In the genomic region with DNA sequence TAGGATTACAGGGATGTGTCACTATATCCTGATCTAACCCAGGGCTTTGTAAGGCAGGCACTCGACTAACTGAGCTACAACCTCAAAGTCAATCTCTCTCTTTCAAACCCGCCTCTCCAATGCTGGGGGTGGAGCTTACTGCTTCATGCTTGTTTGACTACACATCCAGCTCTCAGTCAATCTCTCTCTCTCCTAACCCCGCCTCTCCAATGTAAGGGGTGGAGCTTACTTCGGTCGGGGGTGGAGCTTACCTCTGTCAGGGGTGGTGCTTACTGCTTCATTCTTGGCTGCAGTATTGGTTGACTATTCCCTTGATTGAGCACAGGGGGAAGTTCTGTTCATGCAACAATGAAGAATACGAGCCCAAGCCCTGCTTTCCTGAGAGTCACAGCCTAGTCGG, we compare ENCODE assay signal across 12 mouse cellular contexts. TPM values are rescaled to one million over a fixed set of nuclear protein-coding genes. Genes with fewer than 3 reads are reported as not detected.
A peak's percentile ranks its signal among the peaks of the same experiment; 100 is the strongest.
DNase-seq lines count a peak whose midpoint lies in the region; ATAC-seq and TF ChIP-seq lines count a peak whose summit lies in the region.
"Had no signal": no experiment of that assay in that cellular context is flagged by ENCODE, and none has a peak within 500 bp of the region (broad histone marks: within the 10 kb centered on the region; RNA-seq: fewer than 3 reads in every experiment).

No protein-coding gene starts in this region.

- WGBS in liver, embryonic 12.5 days (ENCODE audit: insufficient replicate concordance) = 41% methylated on average over 7 of the region's 7 CpGs
- 54% methylated on average over 7 of the region's 7 CpGs for whole genome bisulfite sequencing in midbrain, embryonic 15.5 days
- WGBS in midbrain, embryonic 10.5 days = 49% methylated on average over 7 of the region's 7 CpGs

- no peak overlapping the region for H3K9ac ChIP-seq in liver, embryonic 12.5 days
- H3K9ac ChIP-seq in midbrain, embryonic 15.5 days = no peak overlapping the region
- H3K9ac ChIP-seq: hindbrain, embryonic 12.5 days; limb, embryonic 13.5 days had no signal

- no peaks in the 10 kb centered on the region for H3K9me3 ChIP-seq in liver, embryonic 12.5 days (replicated peaks)
- H3K9me3 ChIP-seq in midbrain, embryonic 15.5 days = no peaks in the 10 kb centered on the region
- H3K9me3 ChIP-seq in midbrain, embryonic 10.5 days (replicated peaks) = no peaks in the 10 kb centered on the region
- H3K9me3 ChIP-seq: hindbrain, embryonic 12.5 days; limb, embryonic 13.5 days had no signal

- peaks cover 9% of the 10 kb centered on the region for H3K27me3 ChIP-seq in liver, embryonic 12.5 days (replicated peaks)
- no peaks in the 10 kb centered on the region for H3K27me3 ChIP-seq in midbrain, embryonic 15.5 days (replicated peaks)
- no peaks in the 10 kb centered on the region for H3K27me3 ChIP-seq in midbrain, embryonic 10.5 days (ENCODE audit: low read depth, poor library complexity, severe bottlenecking)
- H3K27me3 ChIP-seq: hindbrain, embryonic 12.5 days; limb, embryonic 13.5 days had no signal

- DNase-seq in gastrocnemius, adult 2 months = no peak
- no peak for DNase-seq in gastrocnemius, adult 8-10 months (ENCODE audit: low spot score in 2 of 2)
- DNase-seq in thymus, postnatal 25 days = peak; percentile 11
- no peak for DNase-seq in thymus, postnatal 0 days (ENCODE audit: low spot score)
- peak; percentile 41 for DNase-seq in thymus, postnatal 4 days
- DNase-seq in midbrain, embryonic 10.5 days (ENCODE audit: low spot score) = no peak

- peak overlapping the region; percentile 91; the same call in 1 of the 2 replicates for H3K27ac ChIP-seq in gastrocnemius, adult 2 months
- H3K27ac ChIP-seq in liver, embryonic 12.5 days = no peak overlapping the region
- no peak overlapping the region for H3K27ac ChIP-seq in midbrain, embryonic 15.5 days
- no peak overlapping the region for H3K27ac ChIP-seq in midbrain, embryonic 10.5 days (replicated peaks)
- H3K27ac ChIP-seq: hindbrain, embryonic 12.5 days; limb, embryonic 13.5 days had no signal

- peaks cover 17% of the 10 kb centered on the region for H3K4me1 ChIP-seq in liver, embryonic 12.5 days
- H3K4me1 ChIP-seq in midbrain, embryonic 15.5 days = peaks cover 12% of the 10 kb centered on the region; the same call in 1 of the 2 replicates
- H3K4me1 ChIP-seq in midbrain, embryonic 10.5 days = peaks cover 14% of the 10 kb centered on the region

- no peaks in the 10 kb centered on the region for H3K36me3 ChIP-seq in liver, embryonic 12.5 days
- no peaks in the 10 kb centered on the region for H3K36me3 ChIP-seq in midbrain, embryonic 15.5 days (replicated peaks)
- no peaks in the 10 kb centered on the region for H3K36me3 ChIP-seq in midbrain, embryonic 10.5 days
- H3K36me3 ChIP-seq: hindbrain, embryonic 12.5 days; limb, embryonic 13.5 days had no signal

- H3K4me3 ChIP-seq in gastrocnemius, adult 2 months = no peak overlapping the region
- H3K4me3 ChIP-seq in liver, embryonic 12.5 days = no peak overlapping the region
- H3K4me3 ChIP-seq in midbrain, embryonic 15.5 days = no peak overlapping the region
- no peak overlapping the region for H3K4me3 ChIP-seq in midbrain, embryonic 10.5 days
- H3K4me3 ChIP-seq: erythroblast, embryonic 14.5 days; hindbrain, embryonic 12.5 days; limb, embryonic 13.5 days had no signal

- H3K4me2 ChIP-seq in liver, embryonic 12.5 days = no peak overlapping the region
- no peak overlapping the region for H3K4me2 ChIP-seq in midbrain, embryonic 15.5 days
- H3K4me2 ChIP-seq: hindbrain, embryonic 12.5 days; limb, embryonic 13.5 days had no signal

- peak; percentile 65; the same call in 1 of the 2 replicates for ATAC-seq in liver, embryonic 12.5 days
- no peak for ATAC-seq in midbrain, embryonic 15.5 days (replicated peaks)

- intact Hi-C loops in gastrocnemius, adult 2 months (cut with DNase I) = no loop called here

- TF ChIP-seq CTCF in gastrocnemius, adult 2 months (IDR thresholded peaks at IDR 0.05) = no peak

RNA-seq across cellular contexts. Expression of gene Mtmr3, which starts 10.8 kb away (rescaled TPM):
- 10 to 100 TPM; 48.1 to 49.5 TPM for total RNA-seq in gastrocnemius, adult 2 months (2021)
- total RNA-seq in gastrocnemius, adult 8-10 months (2022) = 10 to 100 TPM; 45.9 to 59.7 (median 51.7) TPM
- 23.4 and 23.6 TPM in 2 replicates for polyA plus RNA-seq in thymus, postnatal 0 days (2015; fragmentation: Nextera tagmentation; extraction: Ambion mirVana)
- polyA plus RNA-seq in liver, embryonic 12.5 days (2016; fragmentation: Nextera tagmentation; extraction: Ambion mirVana) = 38.8 and 41.4 TPM in 2 replicates
- 42.1 and 42.2 TPM in 2 replicates for polyA plus RNA-seq in midbrain, embryonic 15.5 days (2015; fragmentation: Nextera tagmentation; extraction: Ambion mirVana)
- 27.0 and 31.2 TPM in 2 replicates for polyA plus RNA-seq in midbrain, embryonic 10.5 days (2016; fragmentation: Nextera tagmentation; extraction: Ambion mirVana)

RNA-seq across cellular contexts. Expression of gene Gm11032, which starts 14.5 kb away (rescaled TPM):
- not detected for total RNA-seq in gastrocnemius, adult 2 months (2021)
- total RNA-seq in gastrocnemius, adult 8-10 months (2022) = not detected
- not detected in 2 replicates for polyA plus RNA-seq in thymus, postnatal 0 days (2015; fragmentation: Nextera tagmentation; extraction: Ambion mirVana)
- not detected in 2 replicates for polyA plus RNA-seq in liver, embryonic 12.5 days (2016; fragmentation: Nextera tagmentation; extraction: Ambion mirVana)
- not detected in 2 replicates for polyA plus RNA-seq in midbrain, embryonic 15.5 days (2015; fragmentation: Nextera tagmentation; extraction: Ambion mirVana)
- polyA plus RNA-seq in midbrain, embryonic 10.5 days (2016; fragmentation: Nextera tagmentation; extraction: Ambion mirVana) = not detected in 2 replicates
- polyA plus RNA-seq: erythroblast, embryonic 14.5 days; hindbrain, embryonic 12.5 days; limb, embryonic 13.5 days; neural tube, embryonic 11.5 days had no signal

RNA-seq across cellular contexts. Expression of gene Ascc2, which starts 32.1 kb away (rescaled TPM):
- total RNA-seq in gastrocnemius, adult 2 months (2021) = 10 to 100 TPM; 14.4 to 16.7 TPM
- 10 to 100 TPM; 15.6 to 18.7 (median 16.5) TPM for total RNA-seq in gastrocnemius, adult 8-10 months (2022)
- 27.3 and 27.4 TPM in 2 replicates for polyA plus RNA-seq in thymus, postnatal 0 days (2015; fragmentation: Nextera tagmentation; extraction: Ambion mirVana)
- 26.7 and 27.8 TPM in 2 replicates for polyA plus RNA-seq in liver, embryonic 12.5 days (2016; fragmentation: Nextera tagmentation; extraction: Ambion mirVana)
- 23.1 and 24.4 TPM in 2 replicates for polyA plus RNA-seq in midbrain, embryonic 15.5 days (2015; fragmentation: Nextera tagmentation; extraction: Ambion mirVana)
- 32.2 and 34.2 TPM in 2 replicates for polyA plus RNA-seq in midbrain, embryonic 10.5 days (2016; fragmentation: Nextera tagmentation; extraction: Ambion mirVana)

Comparison
In these comparisons a context has a peak if more than half of its experiments do, and no peak if none do; other contexts are left out.
1. DNase-seq: peak in thymus, postnatal 25 days (single experiment) and thymus, postnatal 4 days (single experiment); none in gastrocnemius, adult 2 months (single experiment), gastrocnemius, adult 8-10 months (0 of 2), thymus, postnatal 0 days (single experiment) and midbrain, embryonic 10.5 days (single experiment).